Mouse (Mus musculus): Measurements from ENCODE around the gene Hps1.

DNA sequence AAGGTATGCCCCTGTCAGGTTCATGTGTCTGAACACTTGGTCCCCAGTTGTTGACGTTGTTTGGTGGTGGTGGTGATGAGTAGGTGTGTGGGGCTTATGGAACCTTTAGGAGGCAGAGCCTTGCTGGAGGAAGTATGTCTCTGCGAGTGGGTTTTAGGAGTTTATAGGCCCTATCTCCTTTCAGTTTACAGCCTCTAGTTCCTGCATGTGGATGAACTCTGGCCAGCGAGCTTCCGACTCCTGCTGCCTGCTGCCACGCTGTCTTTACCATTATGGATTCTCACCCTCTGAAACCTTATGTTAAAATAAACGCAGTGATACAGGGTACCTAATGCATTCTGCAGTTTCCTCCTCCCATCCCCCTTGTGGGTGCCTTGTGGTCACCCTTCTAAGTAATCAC lies 40.0 kb downstream of the Hps1 start:
- TF ChIP-seq CTCF (IDR thresholded peaks at IDR 0.05; ENCODE audit: low read depth) = no peak
- TF ChIP-seq EP300 (IDR thresholded peaks at IDR 0.05; ENCODE audit: low read depth) = no peak
